Mouse (Mus musculus): ENCODE measurements around the gene Syngr2.
A peak's percentile ranks its signal among the peaks of the same experiment; 100 is the strongest.

The Syngr2 gene

GRCm38 (mm10) chr11:117809407-117810311 is at the start of gene Syngr2, which contains the start of gene Gm20708:
Syngr2 (plus strand) TSS chr11:117809668.
Gm20708 (plus strand) TSS chr11:117809668.
- peak; percentile 90 for DNase-seq

GRCm38 (mm10) chr11:117760374-117761119 is 48.9 kb upstream of the Syngr2 start:
- no peak for DNase-seq

GRCm38 (mm10) chr11:117761801-117762200 is 47.7 kb upstream of the Syngr2 start:
- DNase-seq, result no peak

- DNase-seq, result no peak
These were observed 47.2 kb upstream of the Syngr2 start for GRCm38 (mm10) chr11:117762246-117762645.

- no peak for DNase-seq
These were observed 45.1 kb upstream of the Syngr2 start for GRCm38 (mm10) chr11:117764319-117764718.

- DNase-seq, result no peak
These were observed 44.1 kb upstream of the Syngr2 start for GRCm38 (mm10) chr11:117765361-117765760.

- no peak for DNase-seq
These were observed 43.2 kb upstream of the Syngr2 start for GRCm38 (mm10) chr11:117766275-117766674.

GRCm38 (mm10) chr11:117768725-117769682 is 40.5 kb upstream of the Syngr2 start:
- no peak for DNase-seq

- no peak for DNase-seq
These were observed 39.8 kb upstream of the Syngr2 start for GRCm38 (mm10) chr11:117769683-117770047.

GRCm38 (mm10) chr11:117770407-117770806 is 39.1 kb upstream of the Syngr2 start:
- DNase-seq, result no peak

- DNase-seq, result no peak
These were observed 37.1 kb upstream of the Syngr2 start for GRCm38 (mm10) chr11:117772352-117772751.

- no peak for DNase-seq
These were observed 34.5 kb upstream of the Syngr2 start for GRCm38 (mm10) chr11:117774925-117775324.

- no peak for DNase-seq
These were observed 33.9 kb upstream of the Syngr2 start for GRCm38 (mm10) chr11:117775540-117775939.

- no peak for DNase-seq
These were observed 33.2 kb upstream of the Syngr2 start for GRCm38 (mm10) chr11:117776085-117776792.

GRCm38 (mm10) chr11:117777111-117777510 is 32.4 kb upstream of the Syngr2 start:
- no peak for DNase-seq

GRCm38 (mm10) chr11:117778031-117778430 is 31.4 kb upstream of the Syngr2 start:
- no peak for DNase-seq

- DNase-seq, result peak; percentile 78
These were observed 30.5 kb upstream of the Syngr2 start for GRCm38 (mm10) chr11:117778851-117779433.

GRCm38 (mm10) chr11:117779434-117780198 is 29.9 kb upstream of the Syngr2 start:
- DNase-seq, result peak; percentile 80

- no peak for DNase-seq
These were observed 29.3 kb upstream of the Syngr2 start for GRCm38 (mm10) chr11:117780199-117780515.

- peak; percentile 95 for DNase-seq
These were observed 28.8 kb upstream of the Syngr2 start for GRCm38 (mm10) chr11:117780582-117781111.
